Mouse (Mus musculus) liver, embryonic 11.5 days (tissue): Measurements from ENCODE around the gene Sult3a2. TPM values are rescaled to one million over a fixed set of nuclear protein-coding genes. Genes with fewer than 3 reads are reported as not detected.
"Not testable (repeated sequence)": the region's sequence is repeated elsewhere in the genome, so short reads cannot be mapped to it uniquely, and the experiment has no call there.

ENCODE experiments used
- ATAC-seq: fragments of 200-750 bp; cut with Nextera tagmentation; replicated peaks from 2 replicates; pipeline ENCODE4 v1.8.0; 2017; ENCODE audit warnings: moderate number of reproducible peaks, mild to moderate bottlenecking, moderate TSS enrichment, moderate library complexity; ENCODE audit not compliant: low FRiP score
- DNase-seq: peaks from one replicate; pipeline ENCODE4 v3.0.0-alpha.2; 2017; ENCODE audit warnings: low spot score
- H3K27ac ChIP-seq: fragments of 300-500 bp; sonication (generic); 2 replicates; pipeline ENCODE4 v1.5.1; 2014; ENCODE audit warnings: mild to moderate bottlenecking, low read depth, low read length, control low read depth
- H3K27me3 ChIP-seq: fragments of 300-500 bp; sonication (generic); replicated peaks from 2 replicates; pipeline ENCODE4 v1.6.1; 2014; ENCODE audit warnings: low read length, mixed read lengths; ENCODE audit not compliant: control insufficient read depth, insufficient read depth
- H3K36me3 ChIP-seq: fragments of 300-500 bp; sonication (generic); 2 replicates; pipeline ENCODE4 v1.6.1; 2014; ENCODE audit warnings: mild to moderate bottlenecking, low read length, moderate library complexity, mixed read lengths; ENCODE audit not compliant: control insufficient read depth, insufficient read depth
- H3K4me1 ChIP-seq: fragments of 300-500 bp; sonication (generic); replicated peaks from 2 replicates; pipeline ENCODE4 v1.6.1; 2014; ENCODE audit warnings: low read length, mixed read lengths; ENCODE audit not compliant: control insufficient read depth, insufficient read depth
- H3K4me2 ChIP-seq: fragments of 300-500 bp; sonication (generic); 2 replicates; pipeline ENCODE4 v1.6.1; 2014; ENCODE audit warnings: mild to moderate bottlenecking, control low read depth, moderate library complexity
- H3K4me3 ChIP-seq: fragments of 300-500 bp; sonication (generic); 2 replicates; pipeline ENCODE4 v1.5.1; 2014; ENCODE audit warnings: low read depth, low read length, control low read depth
- H3K9ac ChIP-seq: fragments of 300-500 bp; sonication (generic); 2 replicates; pipeline ENCODE4 v1.6.1; 2014; ENCODE audit warnings: low read depth, low read length, control low read depth
- H3K9me3 ChIP-seq: fragments of 300-500 bp; sonication (generic); 2 replicates; pipeline ENCODE4 v1.6.1; 2016; ENCODE audit warnings: low read length, inconsistent platforms, mixed read lengths; ENCODE audit not compliant: control insufficient read depth
- WGBS: fragments of 180-500 bp; shearing (Covaris S2); extraction: QIAGEN DNeasy Blood & Tissue Kit; methylation state at CpG from one replicate; pipeline ENCODE4 v1.1.7; 2014; 5-methylcytosine and 5-hydroxymethylcytosine counted together
- polyA plus RNA-seq: library from polyadenylated mRNA; unstranded; fragments of >200 nt; fragmentation: Nextera tagmentation; extraction: Ambion mirVana; gene quantifications from 2 replicates; pipeline ENCODE4 v1.2.1, GENCODE M21; 2014

Gene Sult3a2
- polyA plus RNA-seq, 1 experiment from 2014 or later: not detected

DNA sequence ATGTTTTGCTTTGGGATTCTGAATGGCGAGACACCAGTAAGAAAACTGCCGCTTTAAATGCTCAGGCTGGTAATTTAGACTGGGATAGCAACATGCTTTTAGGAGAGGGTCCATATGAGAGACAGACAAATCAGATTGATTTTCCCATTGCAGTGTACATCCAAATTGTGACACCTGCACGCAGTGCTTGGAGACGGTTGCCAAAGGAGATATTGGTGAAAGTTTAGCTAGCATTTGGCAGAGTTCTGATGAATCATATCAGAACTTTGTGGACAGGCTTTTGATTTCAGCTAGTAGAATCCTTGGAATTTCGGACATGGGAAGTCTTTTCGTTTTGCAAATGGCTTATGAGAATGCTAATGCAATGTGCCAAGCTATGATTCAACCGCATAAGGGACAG lies 51.3 kb downstream of the Sult3a2 start:
- not testable (repeated sequence) for H3K27me3 ChIP-seq
- WGBS: 79% methylated on average over 7 of the region's 7 CpGs

DNA sequence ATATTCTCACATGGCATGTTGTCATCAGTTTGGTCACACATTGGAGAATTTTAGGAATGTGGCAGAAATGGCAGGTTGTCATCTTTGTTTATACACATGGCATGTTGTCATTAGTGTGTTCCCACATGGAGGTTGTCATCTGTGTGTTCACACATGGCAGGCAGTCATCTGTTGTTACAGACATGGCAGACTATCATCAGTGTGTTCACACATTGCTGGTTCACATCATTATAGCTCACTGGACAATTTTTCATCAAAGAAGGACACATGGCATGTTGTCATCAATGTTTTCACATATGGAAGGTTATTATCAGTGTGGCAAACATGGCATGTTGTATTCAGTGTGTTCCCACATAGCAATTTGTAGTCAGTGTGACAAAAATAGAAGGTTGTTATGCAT lies 53.3 kb downstream of the Sult3a2 start:
- no peak overlapping the region for H3K9ac ChIP-seq
- no peaks in the 10 kb centered on the region for H3K27me3 ChIP-seq
- no peak overlapping the region for H3K4me2 ChIP-seq
- ATAC-seq (no peak), DNase-seq (no peak)
- H3K27ac ChIP-seq: no peak overlapping the region
- H3K4me3 ChIP-seq: no peak overlapping the region
- no peaks in the 10 kb centered on the region for H3K36me3 ChIP-seq
- H3K9me3 ChIP-seq: no peaks in the 10 kb centered on the region
- no peaks in the 10 kb centered on the region for H3K4me1 ChIP-seq

More for the DNA sequence above, 51.3 kb downstream of the Sult3a2 start:
- not testable (repeated sequence) for H3K4me1 ChIP-seq, H3K9me3 ChIP-seq, H3K27ac ChIP-seq, H3K36me3 ChIP-seq, H3K4me3 ChIP-seq, H3K4me2 ChIP-seq, ATAC-seq, DNase-seq, H3K9ac ChIP-seq

DNA sequence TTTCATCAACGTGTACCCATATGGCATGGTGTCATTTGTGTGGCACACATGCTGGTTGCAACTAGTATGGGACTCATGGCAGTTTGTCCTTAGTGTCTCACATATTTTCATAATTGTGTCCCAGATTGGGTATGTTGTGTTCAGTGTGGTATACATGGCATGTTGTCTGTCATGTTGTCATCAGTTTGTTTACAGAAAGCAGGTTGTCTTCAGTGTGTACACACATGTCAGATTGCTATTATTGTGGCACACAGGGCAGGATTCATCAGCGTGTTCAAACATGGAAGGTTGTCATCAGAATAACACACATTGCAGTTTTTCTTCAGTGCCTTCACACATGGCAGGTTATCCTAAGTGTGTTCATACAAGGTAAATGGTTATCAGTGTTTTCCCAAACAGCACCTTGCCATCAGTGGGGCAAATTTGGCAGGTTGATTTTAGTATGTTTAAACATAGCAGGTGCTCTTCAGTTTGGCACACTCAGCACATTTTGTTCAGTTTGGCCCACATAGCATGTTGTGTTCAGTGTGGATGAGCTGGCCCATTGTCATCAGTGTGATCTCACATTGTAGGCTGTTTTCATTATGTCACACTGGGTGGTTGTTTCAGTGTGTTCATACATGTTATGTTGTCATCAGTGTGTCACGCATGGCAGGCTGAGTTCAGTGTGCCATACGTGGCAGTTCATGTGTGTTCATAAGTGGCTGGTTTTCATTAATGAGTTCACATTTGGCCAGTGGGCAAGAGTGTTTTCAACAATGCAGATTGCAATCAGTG lies 53.9 kb downstream of the Sult3a2 start:
- no peak overlapping the region for H3K27ac ChIP-seq
- no peak overlapping the region for H3K4me2 ChIP-seq
- H3K4me3 ChIP-seq: no peak overlapping the region
- H3K9me3 ChIP-seq: no peaks in the 10 kb centered on the region
- H3K36me3 ChIP-seq: no peaks in the 10 kb centered on the region
- no peaks in the 10 kb centered on the region for H3K27me3 ChIP-seq
- ATAC-seq (no peak), DNase-seq (no peak)
- no peak overlapping the region for H3K9ac ChIP-seq
- WGBS: 76% methylated on average over 4 of the region's 4 CpGs
- H3K4me1 ChIP-seq: no peaks in the 10 kb centered on the region

DNA sequence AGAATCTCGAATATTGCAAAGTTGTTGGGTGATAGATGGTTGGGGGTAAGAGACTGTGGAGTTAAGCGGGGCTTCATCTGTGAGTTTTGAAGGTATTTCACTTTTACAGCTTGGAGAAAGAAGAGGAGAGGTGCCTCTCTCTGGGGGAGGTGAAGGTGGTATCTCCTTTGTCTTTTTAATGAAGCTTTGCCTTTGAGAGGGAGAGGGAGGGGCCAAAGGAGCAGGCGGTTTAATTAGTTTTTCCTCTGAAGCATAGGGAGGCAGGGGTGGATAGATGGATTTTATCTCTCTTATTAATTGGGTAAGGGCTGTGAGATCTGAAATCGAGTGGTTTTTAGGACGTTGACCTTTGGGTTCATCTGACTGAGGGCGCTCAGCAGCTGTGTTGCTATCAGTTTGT lies 62.7 kb downstream of the Sult3a2 start:
- Histone ChIP-seq H3K4me3 (no peak overlapping the region), H3K9ac (no peak overlapping the region), H3K4me1 (no peaks in the 10 kb centered on the region), H3K4me2 (no peak overlapping the region), H3K27ac (no peak overlapping the region), H3K27me3 (no peaks in the 10 kb centered on the region), H3K36me3 (no peaks in the 10 kb centered on the region), H3K9me3 (no peaks in the 10 kb centered on the region; the same call in 1 of the 2 replicates)
- no peak for DNase-seq
- ATAC-seq: no peak
- 33% methylated on average over 6 of the region's 6 CpGs for WGBS

DNA sequence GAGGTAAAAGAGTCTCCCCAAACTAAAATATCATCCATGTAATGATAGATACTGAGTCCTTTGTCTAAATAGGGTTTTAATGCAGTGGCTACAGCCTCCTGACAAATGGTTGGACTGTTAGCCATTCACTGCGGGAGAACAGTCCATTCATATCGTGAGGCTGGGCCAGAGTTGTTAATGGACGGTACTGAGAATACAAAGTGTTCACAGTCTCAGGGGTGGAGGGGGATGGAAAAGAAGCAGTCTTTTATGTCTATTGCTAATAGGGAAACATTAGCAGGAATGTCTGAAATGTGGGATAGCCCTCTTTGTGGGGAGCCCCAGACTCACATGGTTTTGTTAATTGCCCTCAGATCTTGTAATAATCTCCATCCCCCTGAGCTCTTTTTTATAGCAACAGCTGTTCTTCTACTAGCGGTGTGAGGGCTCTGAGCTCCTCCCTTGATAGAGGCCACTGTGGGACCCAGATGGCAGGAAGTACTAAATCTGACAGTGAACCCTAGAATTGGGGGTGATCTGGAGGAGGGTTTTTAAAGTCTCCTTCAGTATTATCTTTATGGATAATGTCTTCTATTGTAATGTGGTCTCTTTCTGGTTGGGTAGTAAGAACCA lies 64.6 kb downstream of the Sult3a2 start:
- no peaks in the 10 kb centered on the region for H3K27me3 ChIP-seq
- no peaks in the 10 kb centered on the region for H3K4me1 ChIP-seq
- no peak overlapping the region for H3K4me3 ChIP-seq
- H3K4me2 ChIP-seq: no peak overlapping the region
- ATAC-seq (no peak), DNase-seq (no peak)
- H3K27ac ChIP-seq: no peak overlapping the region
- H3K9ac ChIP-seq: no peak overlapping the region
- H3K9me3 ChIP-seq: no peaks in the 10 kb centered on the region; the same call in 1 of the 2 replicates
- WGBS: 91% methylated on average over 4 of the region's 4 CpGs
- no peaks in the 10 kb centered on the region for H3K36me3 ChIP-seq

Other genes with a start within 250 kb of the Sult3a2 start
- gene Clvs2, start 161.9 kb downstream of the Sult3a2 start, polyA plus RNA-seq: 0.33 and 0.52 TPM in 2 replicates
- not detected in 2 replicates for gene Sult3a1, start 71.0 kb upstream of the Sult3a2 start, polyA plus RNA-seq
- 0.04 TPM in 1 of 2 replicates, not detected in the other for gene Rsph4a, start 118.4 kb upstream of the Sult3a2 start, polyA plus RNA-seq
- gene Zup1, start 164.6 kb upstream of the Sult3a2 start, polyA plus RNA-seq: 15.0 and 16.6 TPM in 2 replicates
- 136 and 139 TPM in 2 replicates for gene Rwdd1, start 232.9 kb upstream of the Sult3a2 start, polyA plus RNA-seq